Mouse (Mus musculus): Measurements from ENCODE around the gene Rtn4. TPM values are rescaled to one million over a fixed set of nuclear protein-coding genes. Genes with fewer than 3 reads are reported as not detected.

The Rtn4 gene
- total and polyA plus RNA-seq, 3 experiments = 95.8 to 224 (median 168) TPM

GRCm38 (mm10) chr11:29706845-29707244 lies 14.1 kb downstream of the Rtn4 start:
- Histone ChIP-seq H3K9ac (ENCODE audit: insufficient read depth, low read depth) (no peak overlapping the region), H3K27me3 (replicated peaks) (no peaks in the 10 kb centered on the region), H3K79me2 (replicated peaks; ENCODE audit: control insufficient read depth, extremely low read depth, insufficient read depth, poor library complexity, severe bottlenecking) (peaks cover 32% of the 10 kb centered on the region), H3K9me3 (replicated peaks; ENCODE audit: low read length) (no peaks in the 10 kb centered on the region), H3K27ac (ENCODE audit: insufficient read depth, low read depth) (no peak overlapping the region), H3K4me2 (ENCODE audit: insufficient read depth, low read depth, poor library complexity, severe bottlenecking) (no peak overlapping the region), H3K36me3 (replicated peaks in 1 of 2; ENCODE audit: control insufficient read depth in 1 of 2, insufficient read depth in 1 of 2, low read length in 1 of 2) (peaks cover 23 to 67% of the 10 kb centered on the region in 2 experiments), H3K4me1 (ENCODE audit: control insufficient read depth in 1 of 2, insufficient read depth in 2 of 2) (peaks cover 7 to 57% of the 10 kb centered on the region in 2 experiments; a peak in 3 of 4 replicates), H3K4me3 (replicated peaks in 1 of 3; ENCODE audit: low read depth in 2 of 3, low read length in 2 of 3, poor library complexity in 1 of 3) (no peak overlapping the region)
- in situ Hi-C loops (cut with MboI; ENCODE audit: low pct_ligation_motif_present, low pct_unique_long_range_greater_than_20kb, low sequenced_read_pairs) = loop anchor here (25.0 kb wide), 1 partner anchor 505 kb away; no protein-coding TSS in a partner anchor
- no peak for TF ChIP-seq SMC3 (IDR thresholded peaks at IDR 0.05; ENCODE audit: low read depth, low read length)
- TF ChIP-seq TBP (conservative IDR thresholded peaks at IDR 0.05; ENCODE audit: low read depth, low read length) = no peak
- peak; percentile 23; the same call in 1 of the 2 replicates for TF ChIP-seq ZNF384 (IDR thresholded peaks at IDR 0.05; ENCODE audit: low read depth, low read length)
- TF ChIP-seq KAT2A (IDR thresholded peaks at IDR 0.05; ENCODE audit: insufficient replicate concordance, low read length) = no peak
- TF ChIP-seq IRF4 (IDR thresholded peaks at IDR 0.05; ENCODE audit: low read depth, low read length) = peak; percentile 47; the same call in 1 of the 2 replicates
- TF ChIP-seq ETS1 (conservative IDR thresholded peaks at IDR 0.05; ENCODE audit: low read depth, low read length) = no peak
- TF ChIP-seq NELFE (IDR thresholded peaks at IDR 0.05; ENCODE audit: low read depth, low read length) = no peak
- no peak for TF ChIP-seq UBTF (IDR thresholded peaks at IDR 0.05; ENCODE audit: low read depth, low read length)
- peak; percentile 48; the same call in 1 of the 2 replicates for TF ChIP-seq EP300 (IDR thresholded peaks at IDR 0.05; ENCODE audit: low read length)
- DNase-seq (ENCODE audit: extremely low read depth) = no peak
- dilution Hi-C loops (cut with MboI; ENCODE audit: extremely low pct_ligation_motif_present, extremely low pct_unique_long_range_greater_than_20kb, low sequenced_read_pairs) = no loop called here

DNA sequence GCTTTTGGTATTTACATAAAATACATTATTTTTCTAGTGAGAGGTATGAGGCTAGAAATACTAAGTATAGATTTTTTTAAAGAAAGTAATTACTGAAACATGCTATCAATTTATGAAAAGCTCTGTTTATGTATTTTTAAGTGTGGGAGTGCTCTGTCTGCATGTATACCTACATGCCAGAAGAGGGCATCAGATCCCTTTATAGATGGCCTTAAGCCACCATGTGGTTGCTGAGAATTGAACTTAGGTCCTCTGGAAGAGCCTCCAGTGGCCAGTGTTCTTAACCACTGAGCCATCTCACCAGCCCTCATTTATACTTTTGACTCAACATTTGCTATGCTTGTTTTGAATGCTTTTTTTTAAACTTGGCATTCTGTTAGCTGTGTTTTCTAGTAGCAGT lies 16.8 kb downstream of the Rtn4 start:
- H3K9ac ChIP-seq (ENCODE audit: insufficient read depth, low read depth) = no peak overlapping the region
- H3K79me2 ChIP-seq (replicated peaks; ENCODE audit: control insufficient read depth, extremely low read depth, insufficient read depth, poor library complexity, severe bottlenecking) = peaks cover 14% of the 10 kb centered on the region
- H3K36me3 ChIP-seq (replicated peaks in 1 of 2; ENCODE audit: control insufficient read depth in 1 of 2, insufficient read depth in 1 of 2, low read length in 1 of 2) = peaks cover 27 to 75% of the 10 kb centered on the region in 2 experiments
- no peak for DNase-seq (ENCODE audit: extremely low read depth)
- H3K4me1 ChIP-seq (ENCODE audit: control insufficient read depth in 1 of 2, insufficient read depth in 2 of 2) = peaks cover 6 to 37% of the 10 kb centered on the region in 2 experiments; a peak in 3 of 4 replicates
- TF ChIP-seq RAD21 (IDR thresholded peaks at IDR 0.05; ENCODE audit: low read depth, low read length) (peak; percentile 65), MYC (IDR thresholded peaks at IDR 0.05; ENCODE audit: low read depth, low read length) (peak; percentile 94), PAX5 (IDR thresholded peaks at IDR 0.05; ENCODE audit: low read length) (no peak), SMC3 (IDR thresholded peaks at IDR 0.05; ENCODE audit: low read depth, low read length) (peak; percentile 62), CTCF (conservative IDR thresholded peaks at IDR 0.05 in 1 of 2, IDR thresholded peaks at IDR 0.05 in 1 of 2; ENCODE audit: low read depth in 2 of 2, low read length in 2 of 2) (peak; percentile 12 to 74; a peak in 2 of 4 replicates), GABPA (IDR thresholded peaks at IDR 0.05; ENCODE audit: insufficient replicate concordance, low read depth, low read length) (no peak)
- dilution Hi-C loops (cut with MboI; ENCODE audit: extremely low pct_ligation_motif_present, extremely low pct_unique_long_range_greater_than_20kb, low sequenced_read_pairs) = no loop called here
- H3K4me2 ChIP-seq (ENCODE audit: insufficient read depth, low read depth, poor library complexity, severe bottlenecking) = no peak overlapping the region
- in situ Hi-C loops (cut with MboI; ENCODE audit: low pct_ligation_motif_present, low pct_unique_long_range_greater_than_20kb, low sequenced_read_pairs) = loop anchor here (25.0 kb wide), 1 partner anchor 503 kb away; no protein-coding TSS in a partner anchor
- no peak overlapping the region for H3K27ac ChIP-seq (ENCODE audit: insufficient read depth, low read depth)
- no peaks in the 10 kb centered on the region for H3K27me3 ChIP-seq (replicated peaks)
- no peaks in the 10 kb centered on the region for H3K9me3 ChIP-seq (replicated peaks; ENCODE audit: low read length)
- H3K4me3 ChIP-seq (replicated peaks in 1 of 3; ENCODE audit: low read depth in 2 of 3, low read length in 2 of 3, poor library complexity in 1 of 3) = no peak overlapping the region
